Mouse (Mus musculus) stomach, postnatal 0 days (tissue): ENCODE data around the gene Ankrd13a.

Source experiments
- CTCF ChIP-seq: IDR thresholded peaks from 2 replicates; pipeline ENCODE4 v1.5.1; 2016; ENCODE audit warnings: antibody characterized with exemption, low read depth, mild to moderate bottlenecking, moderate library complexity
- EP300 ChIP-seq: optimal IDR thresholded peaks from 2 replicates; pipeline ENCODE3; 2016; ENCODE audit warnings: antibody characterized with exemption

DNA sequence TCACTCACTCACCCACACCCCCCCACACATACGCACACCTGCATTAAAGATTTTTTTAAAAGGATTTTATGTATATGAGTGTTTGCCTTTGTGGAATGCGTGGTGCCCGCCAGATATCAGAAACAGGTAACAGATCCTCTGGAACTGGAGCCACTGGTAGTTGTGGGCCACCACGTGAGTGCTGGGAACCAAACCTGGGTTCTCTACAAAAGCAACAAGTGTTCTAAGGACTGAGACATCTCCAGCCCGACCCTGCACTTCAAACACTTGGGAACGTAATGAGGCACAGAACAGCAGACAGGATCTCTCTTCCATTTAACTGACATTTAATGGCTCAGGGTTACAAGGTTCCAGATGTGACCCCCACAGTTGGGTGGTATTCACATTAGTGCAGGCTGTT is 33.4 kb downstream of the Ankrd13a start:
- no peak for TF ChIP-seq CTCF
- TF ChIP-seq EP300, result no peak
